Mouse (Mus musculus) kidney, postnatal 10 days (tissue): Measurements from ENCODE around the gene Atp6v0e.
A peak's percentile ranks its signal among the peaks of the same experiment; 100 is the strongest.

Experiments used
- DNase-seq: peaks from one replicate; pipeline ENCODE4 v3.0.0; 2021; ENCODE audit warnings: mixed read lengths

The Atp6v0e gene

GRCm38 (mm10) chr17:26662978-26663683 lies at the start of gene Atp6v0e:
Gene Atp6v0e, plus strand, starts transcription at chr17:26663231.
- DNase-seq, result peak; percentile 98

DNA sequence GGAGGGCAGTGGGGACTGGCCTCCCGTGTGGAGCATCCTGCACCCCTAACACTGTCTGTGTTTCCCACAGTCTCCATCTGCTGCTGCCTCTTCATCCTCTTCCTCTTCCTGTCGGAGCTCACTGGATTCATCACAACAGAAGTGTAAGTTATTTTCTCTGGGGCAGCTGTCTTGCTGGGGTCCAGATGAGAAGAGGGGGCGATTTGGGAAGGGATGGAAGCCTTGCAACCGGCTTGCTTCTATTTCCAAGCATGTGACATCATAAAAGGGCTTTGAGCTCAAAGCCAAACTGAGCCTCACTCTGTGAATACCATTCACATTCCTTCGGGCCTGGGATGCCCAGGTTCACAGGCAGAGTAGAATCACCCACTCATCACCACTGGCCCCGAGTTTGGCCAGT lies 48.7 kb upstream of the Atp6v0e start:
- no peak for DNase-seq

DNA sequence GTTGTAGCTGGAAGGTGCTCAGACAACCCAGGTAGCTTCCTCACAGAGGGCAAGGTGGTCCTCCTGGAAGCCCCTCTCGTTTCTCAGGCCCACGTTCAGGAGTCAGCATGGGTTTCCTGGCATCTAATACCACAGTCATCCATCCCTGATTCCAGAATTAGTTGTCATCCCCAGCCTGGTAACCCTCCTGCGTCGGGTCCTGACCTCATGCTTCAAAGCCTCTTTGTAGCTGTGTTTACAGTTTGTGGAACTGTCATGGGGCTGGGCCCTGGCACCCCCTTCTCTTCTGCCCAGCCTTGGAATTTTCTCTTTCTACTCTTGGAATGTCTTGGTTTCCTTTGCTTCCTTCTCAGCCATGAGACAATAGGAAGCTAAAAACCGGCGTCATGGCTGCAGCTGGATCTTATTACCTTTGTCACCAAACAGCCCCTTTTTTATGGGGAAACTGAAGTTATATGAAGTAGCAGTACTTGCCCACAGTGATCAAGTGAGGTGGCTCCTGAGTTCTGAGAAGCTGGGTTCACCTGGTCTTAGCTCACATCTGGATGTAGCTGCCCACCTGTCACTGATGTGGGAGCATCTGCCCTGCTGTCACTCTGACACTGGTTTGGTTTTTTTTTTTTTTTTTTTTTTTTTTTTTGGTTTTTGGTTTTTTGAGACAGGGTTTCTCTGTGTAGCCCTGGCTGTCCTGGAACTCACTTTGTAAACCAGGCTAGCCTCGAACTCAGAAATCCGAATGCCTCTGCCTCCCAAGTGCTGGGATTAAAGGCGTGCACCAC lies 48.1 kb upstream of the Atp6v0e start:
- no peak for DNase-seq

- peak; percentile 77 for DNase-seq
Measured at GRCm38 (mm10) chr17:26616696-26617095, 46.3 kb upstream of the Atp6v0e start.

DNA sequence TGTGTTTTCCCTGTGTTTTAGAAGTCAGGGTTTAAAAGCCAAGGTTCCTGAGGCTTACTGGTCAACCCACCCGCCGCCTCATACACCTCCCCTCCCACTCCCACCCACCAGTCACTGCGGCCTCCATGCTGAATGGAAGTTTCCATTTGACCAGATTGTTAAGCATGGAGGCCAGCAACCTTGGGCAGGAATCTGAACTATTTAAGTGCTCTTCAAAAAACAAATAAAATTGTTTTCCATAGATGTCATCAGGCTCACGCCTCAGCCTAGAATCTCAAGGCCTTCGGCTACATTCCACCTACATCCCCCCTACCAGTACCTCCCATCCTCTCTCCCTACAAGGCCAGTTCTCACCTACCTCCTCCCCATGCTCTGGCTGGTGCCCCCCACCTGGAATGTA lies 44.5 kb upstream of the Atp6v0e start:
- DNase-seq, result no peak

- no peak for DNase-seq
Measured at GRCm38 (mm10) chr17:26619577-26619976, 43.5 kb upstream of the Atp6v0e start.

DNA sequence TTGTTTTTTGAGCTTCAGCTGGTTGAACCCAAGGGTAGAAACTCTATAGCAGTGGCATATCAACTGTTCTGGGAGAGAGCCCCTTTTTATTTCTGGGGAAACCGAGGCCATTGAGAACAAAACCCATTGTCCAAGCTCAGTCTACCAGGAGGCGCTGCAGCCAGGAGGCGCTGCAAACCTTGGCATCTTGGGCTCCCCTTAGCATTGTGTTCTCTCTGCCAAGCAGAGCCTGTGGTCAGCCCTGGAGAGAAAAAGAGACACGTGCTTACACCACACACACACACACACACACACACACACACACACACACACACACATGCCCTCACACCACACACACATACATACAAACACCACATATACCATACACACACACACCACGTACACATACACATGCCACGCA lies 42.7 kb upstream of the Atp6v0e start:
- no peak for DNase-seq

DNA sequence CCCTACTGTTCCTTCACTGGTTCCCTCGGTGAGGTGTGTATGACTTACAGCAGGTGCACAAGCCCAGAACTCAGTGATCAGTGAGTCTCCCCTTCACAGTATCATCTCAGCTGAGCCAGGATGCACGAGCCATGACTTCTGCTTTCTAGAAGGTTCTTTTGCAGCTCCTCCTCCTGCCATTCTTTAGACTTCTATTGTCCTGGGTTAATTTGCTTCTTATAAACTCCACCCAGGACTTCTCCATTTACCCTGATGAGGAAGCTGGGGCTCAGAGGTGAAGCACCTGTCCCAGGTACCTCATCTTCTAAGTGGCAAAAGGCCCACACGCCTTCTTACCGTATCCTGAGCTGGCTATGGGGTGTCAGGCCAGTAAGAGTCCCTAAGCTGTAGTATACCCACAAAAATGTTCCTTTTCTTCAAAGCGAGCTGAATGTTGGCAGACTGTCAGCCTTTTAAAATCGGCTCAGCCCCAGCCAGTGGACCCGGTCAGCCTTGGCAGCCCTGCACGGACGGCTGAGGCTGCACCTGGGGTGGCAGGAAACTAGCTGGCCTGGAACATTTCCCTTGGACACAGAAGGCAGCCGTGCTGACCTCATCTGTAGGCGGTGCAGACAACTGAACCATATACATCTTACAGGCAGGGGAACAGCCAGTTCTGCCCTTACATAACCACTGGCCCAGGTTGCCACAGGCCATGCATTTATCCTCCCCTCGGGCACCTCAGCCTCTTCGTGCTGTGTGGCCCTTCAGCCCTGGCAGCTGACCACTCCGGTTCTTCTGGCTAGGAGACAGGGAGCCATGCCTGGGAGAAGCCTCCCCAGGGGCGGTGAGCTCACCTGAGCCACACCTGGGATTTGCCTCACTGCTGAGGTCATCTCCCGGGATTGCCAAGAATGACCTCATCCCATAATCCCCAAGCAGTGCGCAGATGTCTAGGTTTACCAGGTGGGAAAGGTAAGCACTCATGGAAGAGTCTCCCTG lies 42.0 kb upstream of the Atp6v0e start:
- DNase-seq, result peak; percentile 87

- DNase-seq, result no peak
Measured at GRCm38 (mm10) chr17:26621912-26622311, 41.1 kb upstream of the Atp6v0e start.

- no peak for DNase-seq
Measured at GRCm38 (mm10) chr17:26623991-26624390, 39.0 kb upstream of the Atp6v0e start.

GRCm38 (mm10) chr17:26624999-26625398 lies 38.0 kb upstream of the Atp6v0e start:
- DNase-seq, result no peak

DNA sequence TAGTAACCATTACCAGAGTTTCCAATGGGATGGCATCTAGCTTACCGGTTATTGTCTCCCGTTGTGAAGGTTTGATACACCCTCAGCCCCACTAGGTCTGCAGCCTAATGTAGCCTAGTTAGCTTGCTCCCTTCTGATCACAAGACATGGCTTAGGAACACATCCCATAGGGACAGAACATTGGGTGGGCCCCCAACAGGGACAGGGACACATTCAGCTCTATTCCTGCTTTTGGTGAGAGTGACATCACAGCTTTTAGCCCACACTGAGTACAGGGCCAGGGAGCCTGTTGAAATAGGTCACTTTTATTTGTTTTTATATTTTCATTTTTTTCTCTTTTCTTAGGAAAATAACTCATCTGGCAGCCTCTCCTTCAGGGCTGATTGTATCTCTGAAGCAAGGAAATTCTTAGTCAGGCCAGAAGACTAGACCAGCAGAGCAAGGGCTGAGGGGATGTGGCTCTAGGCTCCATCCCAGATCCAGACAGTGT lies 37.5 kb upstream of the Atp6v0e start:
- DNase-seq, result no peak

GRCm38 (mm10) chr17:26628479-26628878 lies 34.6 kb upstream of the Atp6v0e start:
- DNase-seq, result no peak

DNA sequence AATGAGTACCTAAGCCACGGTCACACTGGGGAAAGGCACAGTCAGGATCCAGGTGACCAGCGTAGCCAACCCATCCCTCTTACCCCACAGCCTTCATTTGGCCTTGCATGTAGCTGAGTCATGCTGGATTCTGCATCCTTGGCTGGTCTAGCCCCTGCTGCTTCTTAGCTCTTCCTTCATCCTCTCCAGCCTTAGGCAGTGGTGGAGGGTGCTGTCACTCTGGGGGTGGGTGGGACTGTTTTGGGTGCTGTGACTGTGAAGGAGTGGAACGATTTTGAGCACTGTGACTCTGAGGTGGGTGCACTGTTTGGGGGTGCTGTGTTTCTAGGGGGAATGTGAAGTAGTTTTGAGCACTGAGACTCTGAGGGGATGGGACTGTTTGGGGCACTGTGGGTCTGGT lies 34.1 kb upstream of the Atp6v0e start:
- no peak for DNase-seq

DNA sequence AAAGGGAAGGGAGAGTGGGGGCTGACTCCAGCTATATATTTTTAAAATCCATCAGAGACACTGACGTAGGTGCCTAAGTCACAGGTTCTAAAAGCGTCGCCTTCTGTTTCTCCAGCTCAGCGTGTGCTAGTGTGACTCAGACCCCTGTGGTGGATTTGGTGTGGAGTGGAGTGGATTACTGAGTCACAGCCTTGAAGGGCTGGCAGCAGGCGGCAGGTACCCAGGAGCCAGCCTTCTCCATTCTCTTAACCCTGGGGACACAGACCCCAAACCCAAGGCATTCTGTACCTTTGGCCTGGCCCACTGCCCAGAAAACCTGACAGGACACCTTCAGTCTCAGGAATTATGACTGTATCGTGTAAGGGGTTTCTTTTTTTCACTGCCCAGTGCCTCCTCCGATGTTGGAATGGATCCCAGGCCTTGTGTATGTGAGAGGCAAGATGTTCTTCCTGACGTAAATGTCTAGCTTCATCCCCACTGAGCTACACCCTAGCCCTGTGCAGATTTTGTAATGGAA lies 31.2 kb upstream of the Atp6v0e start:
- no peak for DNase-seq

DNA sequence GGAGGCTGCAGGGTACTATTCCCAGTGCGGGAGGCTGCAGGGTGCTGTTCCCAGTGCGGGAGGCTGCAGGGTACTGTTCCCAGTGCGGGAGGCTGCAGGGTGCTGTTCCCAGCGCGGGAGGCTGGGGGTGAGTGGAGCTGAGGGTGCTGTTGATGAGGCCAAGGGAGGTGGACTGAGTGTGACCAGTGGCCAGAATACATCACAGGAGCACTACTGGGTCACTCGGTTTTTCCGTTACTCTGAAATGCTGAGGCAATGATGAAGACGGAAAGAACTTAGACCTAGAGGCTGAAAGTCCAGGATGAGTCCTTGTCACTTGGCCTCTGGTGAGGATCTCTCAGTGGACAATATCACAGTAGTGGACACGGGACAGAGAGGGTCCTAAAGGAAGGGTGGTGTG lies 29.8 kb upstream of the Atp6v0e start:
- DNase-seq, result no peak

GRCm38 (mm10) chr17:26633926-26634325 lies 29.1 kb upstream of the Atp6v0e start:
- no peak for DNase-seq

GRCm38 (mm10) chr17:26634539-26634938 lies 28.5 kb upstream of the Atp6v0e start:
- DNase-seq, result no peak

GRCm38 (mm10) chr17:26635951-26636350 lies 27.1 kb upstream of the Atp6v0e start:
- no peak for DNase-seq

GRCm38 (mm10) chr17:26637851-26638250 lies 25.2 kb upstream of the Atp6v0e start:
- peak; percentile 75 for DNase-seq

GRCm38 (mm10) chr17:26638655-26639054 lies 24.4 kb upstream of the Atp6v0e start:
- peak; percentile 93 for DNase-seq

- no peak for DNase-seq
Measured at GRCm38 (mm10) chr17:26639791-26640190, 23.2 kb upstream of the Atp6v0e start.

- DNase-seq, result no peak
Measured at GRCm38 (mm10) chr17:26640286-26640740, 22.7 kb upstream of the Atp6v0e start.
